ENCODE assay signal across 9 mouse cellular contexts in genomic region chr9:35122551-35123266, GRCm38 (mm10). TPM values are rescaled to one million over a fixed set of nuclear protein-coding genes. Genes with fewer than 3 reads are reported as not detected.
A peak's percentile ranks its signal among the peaks of the same experiment; 100 is the strongest.
DNase-seq lines count a peak whose midpoint lies in the region; ATAC-seq and TF ChIP-seq lines count a peak whose summit lies in the region.
"Had no signal": no experiment of that assay in that cellular context is flagged by ENCODE, and none has a peak within 500 bp of the region (broad histone marks: within the 10 kb centered on the region; RNA-seq: fewer than 3 reads in every experiment).

No protein-coding gene starts in this region.

- H3K27me3 ChIP-seq in heart, embryonic 14.5 days (ENCODE audit: control insufficient read depth, insufficient read depth, low read length): no peaks in the 10 kb centered on the region
- H3K27me3 ChIP-seq in liver, embryonic 16.5 days (ENCODE audit: control insufficient read depth, insufficient read depth, low read depth, low read length): no peaks in the 10 kb centered on the region
- no peaks in the 10 kb centered on the region for H3K27me3 ChIP-seq in forebrain, postnatal 0 days (ENCODE audit: insufficient read depth, low read length)
- H3K27me3 ChIP-seq: hindbrain, embryonic 15.5 days had no signal

- H3K4me2 ChIP-seq in heart, embryonic 14.5 days (ENCODE audit: low read length): no peak overlapping the region
- H3K4me2 ChIP-seq in liver, embryonic 16.5 days (ENCODE audit: low read depth, low read length): peak overlapping the region; percentile 34
- no peak overlapping the region for H3K4me2 ChIP-seq in forebrain, postnatal 0 days (ENCODE audit: low read depth)
- H3K4me2 ChIP-seq: hindbrain, embryonic 15.5 days had no signal

- no peaks in the 10 kb centered on the region for H3K9me3 ChIP-seq in heart, embryonic 14.5 days (ENCODE audit: control insufficient read depth, low read length)
- H3K9me3 ChIP-seq in liver, embryonic 16.5 days (replicated peaks; ENCODE audit: control insufficient read depth, low read length): no peaks in the 10 kb centered on the region
- H3K9me3 ChIP-seq in forebrain, postnatal 0 days (ENCODE audit: low read length): no peaks in the 10 kb centered on the region
- H3K9me3 ChIP-seq: hindbrain, embryonic 15.5 days had no signal

- TF ChIP-seq POLR2A in cortical plate, adult 2 months (IDR thresholded peaks at IDR 0.05; ENCODE audit: extremely low read depth, insufficient read depth, low read length): no peak

- no peak for TF ChIP-seq CTCF in cortical plate, adult 2 months (IDR thresholded peaks at IDR 0.05; ENCODE audit: extremely low read depth, insufficient read depth, low read length)
- TF ChIP-seq CTCF in forebrain, postnatal 0 days (IDR thresholded peaks at IDR 0.05; ENCODE audit: low read depth): no peak

- H3K27ac ChIP-seq in heart, embryonic 14.5 days (replicated peaks in 1 of 2; ENCODE audit: control insufficient read depth in 1 of 2, insufficient read depth in 1 of 2, low read depth in 2 of 2, low read length in 2 of 2): peak overlapping the region; percentile 18 to 37; a peak in 2 of 4 replicates
- peak overlapping the region; percentile 68 for H3K27ac ChIP-seq in cortical plate, adult 2 months (ENCODE audit: insufficient read depth, low read length)
- peak overlapping the region; percentile 89 for H3K27ac ChIP-seq in liver, embryonic 16.5 days (ENCODE audit: low read length)
- H3K27ac ChIP-seq in forebrain, postnatal 0 days (ENCODE audit: low read depth, low read length): no peak overlapping the region
- H3K27ac ChIP-seq: hindbrain, embryonic 15.5 days had no signal

- no peak overlapping the region for H3K9ac ChIP-seq in heart, embryonic 14.5 days (ENCODE audit: low read length)
- H3K9ac ChIP-seq in liver, embryonic 16.5 days (ENCODE audit: low read depth, low read length): peak overlapping the region; percentile 55
- no peak overlapping the region for H3K9ac ChIP-seq in forebrain, postnatal 0 days
- H3K9ac ChIP-seq: hindbrain, embryonic 15.5 days had no signal

- intact Hi-C loops in heart, postnatal 25 days (cut with DNase I): no loop called here

- H3K36me3 ChIP-seq in heart, embryonic 14.5 days (ENCODE audit: control insufficient read depth, insufficient read depth, low read length): peaks cover 35% of the 10 kb centered on the region
- H3K36me3 ChIP-seq in liver, embryonic 16.5 days (ENCODE audit: control insufficient read depth, insufficient read depth): peaks cover 8% of the 10 kb centered on the region; the same call in 1 of the 2 replicates
- peaks cover 29% of the 10 kb centered on the region for H3K36me3 ChIP-seq in forebrain, postnatal 0 days (ENCODE audit: insufficient read depth)

- H3K4me3 ChIP-seq in heart, embryonic 14.5 days (ENCODE audit: control insufficient read depth in 1 of 2, insufficient read depth in 1 of 2, low read depth in 1 of 2, low read length in 2 of 2): no peak overlapping the region
- no peak overlapping the region for H3K4me3 ChIP-seq in cortical plate, adult 2 months (ENCODE audit: insufficient read depth, low read length)
- H3K4me3 ChIP-seq in liver, embryonic 16.5 days (ENCODE audit: low read depth, low read length): 0 out of 2 replicates have a peak overlapping the region, but pooled peaks have one; percentile 7
- no peak overlapping the region for H3K4me3 ChIP-seq in forebrain, postnatal 0 days (ENCODE audit: low read depth, low read length)
- H3K4me3 ChIP-seq: hindbrain, embryonic 15.5 days had no signal

- ATAC-seq in heart, embryonic 14.5 days (ENCODE audit: insufficient number of reproducible peaks, insufficient read depth, low FRiP score, low read depth): no peak
- peak; percentile 92 for ATAC-seq in liver, embryonic 16.5 days (ENCODE audit: low read depth)
- no peak for ATAC-seq in forebrain, postnatal 0 days

- WGBS in heart, embryonic 14.5 days: 60% methylated on average over 5 of the region's 5 CpGs
- WGBS in liver, embryonic 16.5 days (ENCODE audit: insufficient replicate concordance): 28% methylated on average over 5 of the region's 5 CpGs
- 89% methylated on average over 5 of the region's 5 CpGs for WGBS in forebrain, postnatal 0 days

- no peak for DNase-seq in heart, postnatal 25 days (ENCODE audit: low spot score)
- peak; percentile 41 for DNase-seq in CD4-positive, CD25-positive, alpha-beta regulatory T cell, adult 2 months (ENCODE audit: low read depth, low spot score)
- DNase-seq in forebrain, postnatal 0 days: no peak
- DNase-seq in cerebellum, postnatal 36 days: no peak
- DNase-seq in cerebellum, adult 8-10 months: no peak

- H3K4me1 ChIP-seq in heart, embryonic 14.5 days (ENCODE audit: control insufficient read depth in 2 of 2, insufficient read depth in 2 of 2, low read length in 2 of 2): peaks cover 4 to 19% of the 10 kb centered on the region in 2 experiments
- no peaks in the 10 kb centered on the region for H3K4me1 ChIP-seq in cortical plate, adult 2 months (ENCODE audit: control insufficient read depth, insufficient read depth, low read length)
- peaks cover 68% of the 10 kb centered on the region for H3K4me1 ChIP-seq in liver, embryonic 16.5 days (ENCODE audit: control insufficient read depth, low read depth, low read length)
- peaks cover 2% of the 10 kb centered on the region for H3K4me1 ChIP-seq in forebrain, postnatal 0 days (ENCODE audit: insufficient read depth)

RNA-seq across cellular contexts. Expression of gene St3gal4, which starts 3.6 kb away (rescaled TPM):
- polyA plus RNA-seq in heart, embryonic 14.5 days (2014; fragmentation: Nextera tagmentation; extraction: Ambion mirVana): 22.9 and 25.1 TPM in 2 replicates
- total RNA-seq in heart, postnatal 25 days (2021): 10 to 100 TPM; 33.2 to 34.1 TPM
- 7.5 and 8.3 TPM in 2 replicates for polyA plus RNA-seq in cortical plate, adult 2 months (2012; rRNA removed)
- polyA plus RNA-seq in liver, embryonic 16.5 days (2015; fragmentation: Nextera tagmentation; extraction: Ambion mirVana): 21.7 and 22.3 TPM in 2 replicates
- total RNA-seq in forebrain, postnatal 0 days (2014; rRNA removed): 22.6 and 23.5 TPM in 2 replicates
- polyA plus RNA-seq in forebrain, postnatal 0 days (2015; fragmentation: Nextera tagmentation; extraction: Ambion mirVana): 16.1 and 18.2 TPM in 2 replicates

RNA-seq across cellular contexts. Expression of gene Dcps, which starts 53.2 kb away (rescaled TPM):
- polyA plus RNA-seq in heart, embryonic 14.5 days (2014; fragmentation: Nextera tagmentation; extraction: Ambion mirVana): 60.9 and 62.7 TPM in 2 replicates
- 10 to 100 TPM; 15.6 to 15.8 TPM for total RNA-seq in heart, postnatal 25 days (2021)
- polyA plus RNA-seq in cortical plate, adult 2 months (2012; rRNA removed): 23.1 and 25.3 TPM in 2 replicates
- polyA plus RNA-seq in liver, embryonic 16.5 days (2015; fragmentation: Nextera tagmentation; extraction: Ambion mirVana): 43.4 and 44.2 TPM in 2 replicates
- 48.5 and 61.6 TPM in 2 replicates for total RNA-seq in forebrain, postnatal 0 days (2014; rRNA removed)
- polyA plus RNA-seq in forebrain, postnatal 0 days (2015; fragmentation: Nextera tagmentation; extraction: Ambion mirVana): 63.5 and 63.6 TPM in 2 replicates
